Mouse (Mus musculus): ENCODE measurements around the gene Siae.

- no peak for TF ChIP-seq CTCF (IDR thresholded peaks at IDR 0.05; ENCODE audit: insufficient read depth, low read depth, low read length)
- no peak for TF ChIP-seq POLR2A (IDR thresholded peaks at IDR 0.05; ENCODE audit: insufficient read depth, low read depth, low read length)
Observed at GRCm38 (mm10) chr9:37568605-37569214, 13.2 kb downstream of the Siae start.
